Mouse (Mus musculus) urinary bladder, postnatal 36 days (tissue): ENCODE results near the gene Ehd2.
"Not testable (repeated sequence)": the region's sequence is repeated elsewhere in the genome, so short reads cannot be mapped to it uniquely, and the experiment has no call there.

ENCODE experiments used
- DNase-seq, 2 experiments: peaks; one replicate each; pipeline ENCODE4 v3.0.0; 2022; ENCODE audit warnings: low spot score in 2 of 2, mixed read lengths in 1 of 2

Gene Ehd2

DNA sequence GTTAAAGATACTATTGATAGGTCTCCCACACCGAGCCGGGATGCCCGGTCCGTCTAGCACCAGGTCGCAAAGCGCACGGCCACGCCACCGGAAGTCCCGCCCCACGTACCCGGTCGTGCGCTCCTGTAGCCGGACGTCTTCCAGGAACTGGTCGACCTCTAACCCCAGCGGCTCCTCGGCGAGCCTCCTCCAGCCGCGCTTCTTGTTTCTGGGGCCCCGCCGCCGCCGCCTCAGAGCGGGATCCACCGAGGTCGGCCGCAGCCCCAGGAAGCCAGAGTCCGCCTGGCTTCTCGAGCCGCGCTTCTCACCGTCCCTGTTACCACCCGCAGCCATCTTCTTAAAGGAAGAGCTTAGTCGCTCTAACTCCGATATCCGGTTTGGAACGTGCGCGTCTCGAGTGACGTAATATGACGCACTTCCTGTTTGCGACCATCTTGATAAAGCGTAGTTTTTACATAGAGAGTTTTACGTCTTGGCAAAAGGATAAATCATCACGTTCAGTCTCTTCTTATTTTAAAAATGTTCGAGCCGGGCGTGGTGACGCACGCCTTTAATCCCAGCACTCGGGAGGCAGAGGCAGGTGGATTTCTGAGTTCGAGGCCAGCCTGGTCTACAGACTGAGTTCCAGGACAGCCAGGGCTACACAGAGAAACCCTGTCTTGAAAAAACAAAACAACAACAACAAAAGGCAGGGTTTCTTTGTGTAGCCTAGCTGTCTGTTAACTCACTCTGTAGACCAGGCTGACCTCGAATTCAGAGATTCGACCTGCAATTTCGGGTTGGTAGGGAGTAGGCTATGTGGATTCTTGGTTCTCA lies 21.4 kb downstream of the Ehd2 start, which contains the start of gene Nop53:
Nop53 (minus strand) TSS at position 354 of the 816 bp plus-strand sequence.
- peak; percentile 89 to 90 for DNase-seq

DNA sequence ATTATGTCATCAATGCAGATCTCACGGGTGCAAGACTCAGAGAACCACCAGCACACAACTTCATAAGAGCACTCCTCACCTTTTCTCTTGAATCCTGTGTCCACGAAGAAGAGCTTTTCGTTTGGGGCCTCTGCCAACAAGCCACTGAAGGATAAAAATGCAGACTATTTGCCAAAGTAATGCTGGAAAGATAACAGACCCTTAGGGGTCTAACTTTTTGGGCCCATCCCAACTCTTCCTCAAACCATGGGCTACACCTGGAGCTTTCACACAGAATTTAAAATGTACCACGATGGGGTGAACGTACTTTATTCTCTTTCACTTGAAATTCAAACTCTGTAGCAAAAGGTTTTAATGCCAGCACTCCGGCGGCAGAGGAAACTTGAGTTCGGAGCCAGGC lies 22.2 kb downstream of the Ehd2 start:
- no peak for DNase-seq

DNA sequence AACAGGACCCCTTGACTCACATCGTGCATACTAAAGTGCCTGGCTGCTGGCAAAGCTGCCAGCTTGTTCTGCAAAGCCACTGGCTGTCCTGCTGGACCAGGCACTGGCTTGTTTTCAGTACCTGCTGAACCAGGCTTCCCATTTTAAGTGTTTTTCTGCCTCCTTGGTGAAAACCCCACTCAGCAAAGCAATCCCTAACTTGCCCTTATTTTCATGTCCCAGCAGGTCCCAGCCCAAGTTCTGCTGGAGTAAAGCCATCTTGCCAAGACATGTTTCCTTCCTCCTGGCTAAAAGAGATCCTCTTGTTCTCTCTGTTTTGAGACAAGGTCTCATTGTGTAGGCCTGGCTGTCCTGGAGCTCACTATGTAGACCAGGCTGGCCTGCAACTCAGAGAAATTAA lies 23.1 kb downstream of the Ehd2 start:
- no peak for DNase-seq

DNA sequence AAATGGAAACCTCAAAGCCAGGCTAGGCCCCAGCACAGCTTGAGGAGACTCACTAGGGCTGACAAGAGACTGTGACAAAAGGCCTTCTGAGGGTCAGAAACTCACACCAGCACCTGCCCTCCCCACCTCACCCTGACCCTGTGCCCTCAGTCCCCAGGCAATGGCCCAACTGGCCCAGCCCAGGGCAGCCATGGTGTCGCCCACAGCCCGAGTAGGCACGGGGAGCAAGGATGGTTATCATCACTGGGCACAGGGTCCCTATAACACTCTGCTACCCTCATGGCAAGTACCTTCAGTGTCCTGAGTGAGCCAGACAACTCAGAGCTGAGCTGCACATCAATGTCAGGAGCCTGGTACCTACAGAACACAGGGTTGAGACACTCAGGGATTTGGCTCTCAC lies 28.7 kb downstream of the Ehd2 start:
- no peak for DNase-seq

DNA sequence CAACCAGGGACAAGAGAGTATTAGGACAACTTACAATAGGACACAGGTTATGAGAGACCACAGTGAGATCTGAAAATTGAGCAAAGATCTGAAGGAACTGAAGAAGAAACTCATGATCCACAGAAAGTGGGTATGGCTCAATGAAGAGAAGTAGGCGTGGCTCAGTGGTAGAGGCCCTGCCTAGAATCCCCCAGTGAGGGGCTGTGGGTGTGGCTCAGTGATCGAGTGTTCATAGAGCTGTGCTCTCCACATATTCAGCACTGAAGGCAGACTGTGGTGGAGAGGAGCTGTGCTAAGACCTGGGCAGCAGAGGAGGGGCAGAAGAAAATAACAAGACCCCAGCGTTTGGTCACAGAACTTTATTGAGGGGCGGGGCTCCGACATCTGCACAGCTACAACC lies 29.9 kb downstream of the Ehd2 start:
- DNase-seq = no peak

DNA sequence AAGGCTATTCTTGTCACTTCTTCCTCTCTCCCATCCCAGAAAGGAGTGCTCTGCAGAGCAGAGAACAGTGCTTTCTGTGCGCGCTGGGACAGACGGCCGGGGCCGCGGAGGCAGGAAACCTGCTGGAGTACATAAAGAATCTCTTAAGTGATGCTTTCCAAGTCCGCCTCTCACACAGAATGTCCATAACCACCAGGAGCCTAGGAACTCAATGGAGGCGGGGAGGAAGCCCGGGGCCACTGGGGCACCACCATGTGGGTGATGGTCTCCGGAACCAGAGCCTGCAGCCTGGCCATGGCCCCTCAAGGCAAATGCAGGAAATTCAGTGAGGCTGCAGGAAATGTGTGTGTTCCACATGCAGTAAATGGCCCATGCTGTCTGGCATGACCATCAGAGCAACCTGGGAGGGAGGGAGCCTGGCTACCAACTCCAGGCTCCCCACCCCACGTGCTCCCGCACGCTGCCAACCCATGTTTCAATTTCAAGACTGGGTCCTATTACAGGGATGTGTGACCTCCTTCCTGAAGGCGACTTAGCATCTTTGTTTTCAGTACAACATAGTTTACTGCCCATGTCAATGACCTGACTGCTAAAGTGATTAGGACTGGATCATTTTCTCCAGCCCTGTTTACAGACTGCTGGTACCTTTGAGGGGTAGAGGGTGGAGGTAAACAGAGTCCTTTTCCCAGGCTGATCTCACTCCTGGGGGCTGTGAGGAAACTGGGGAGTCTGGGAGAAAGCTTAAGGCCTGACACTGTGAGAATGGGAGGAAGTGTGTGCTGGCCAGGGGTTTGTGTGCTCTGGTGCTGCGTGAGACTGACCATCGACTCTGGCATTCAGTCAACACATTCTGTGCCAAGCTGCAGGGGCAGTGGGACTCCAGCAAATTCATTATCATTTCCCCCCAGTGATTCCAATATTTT lies 33.7 kb downstream of the Ehd2 start:
- DNase-seq = no peak

DNA sequence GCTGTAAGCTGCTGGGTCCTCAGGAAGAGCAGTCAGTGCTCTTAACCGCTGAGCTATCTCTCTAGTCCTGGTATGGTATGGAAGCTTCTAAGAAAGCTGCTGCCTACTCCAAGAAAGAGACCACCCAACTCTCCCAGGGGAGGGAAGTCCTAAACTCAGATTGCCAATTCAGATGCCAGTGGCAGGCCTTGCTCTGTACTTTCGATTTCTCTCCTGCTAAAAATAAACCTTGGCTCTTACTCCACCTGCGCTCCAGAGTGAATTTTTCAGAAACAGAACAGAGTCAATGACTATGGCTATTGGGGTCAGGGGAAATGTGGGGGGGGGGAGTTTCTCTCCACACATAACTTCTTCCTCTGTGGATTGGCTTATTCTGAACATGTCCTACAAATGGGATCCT lies 35.7 kb downstream of the Ehd2 start:
- DNase-seq = no peak

DNA sequence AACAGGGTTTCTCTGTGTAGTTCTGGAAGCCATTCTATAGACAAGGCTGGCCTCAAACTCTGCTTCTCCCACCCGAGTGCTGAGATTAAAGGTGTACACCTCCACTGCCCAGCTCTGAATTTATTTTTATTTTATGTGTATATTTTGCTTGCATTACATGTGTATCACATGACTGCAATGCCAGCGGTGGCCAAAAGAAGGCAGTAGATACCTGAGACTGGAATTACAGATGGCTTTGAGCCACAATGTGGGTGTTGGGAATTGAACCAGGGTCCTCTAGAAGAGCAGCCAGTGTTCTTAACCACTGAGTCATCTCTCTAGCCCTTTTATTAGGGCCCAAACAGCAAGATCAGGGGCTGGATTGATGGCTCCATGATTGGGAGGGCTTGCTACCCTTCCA lies 36.8 kb downstream of the Ehd2 start:
- no peak for DNase-seq

DNA sequence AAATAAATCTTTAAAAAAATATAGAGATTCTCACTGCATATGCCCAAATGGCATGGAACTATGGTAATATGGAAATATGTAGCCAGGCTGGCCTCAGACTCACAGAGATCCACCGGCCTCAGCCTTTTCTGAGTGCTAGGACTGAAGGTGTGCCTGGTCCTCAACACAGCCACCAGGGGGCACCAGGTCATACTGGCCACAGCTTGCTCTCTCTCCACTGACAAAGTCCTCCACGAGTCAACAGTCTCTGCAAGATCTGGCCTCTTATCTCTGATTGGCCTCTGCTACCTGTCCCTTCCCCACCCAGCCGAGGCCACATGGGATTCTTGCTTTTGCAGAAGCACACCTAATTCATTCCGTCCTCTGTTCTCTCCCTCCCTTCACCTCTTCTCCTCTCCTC lies 37.5 kb downstream of the Ehd2 start:
- peak; percentile 60 to 68 for DNase-seq

DNA sequence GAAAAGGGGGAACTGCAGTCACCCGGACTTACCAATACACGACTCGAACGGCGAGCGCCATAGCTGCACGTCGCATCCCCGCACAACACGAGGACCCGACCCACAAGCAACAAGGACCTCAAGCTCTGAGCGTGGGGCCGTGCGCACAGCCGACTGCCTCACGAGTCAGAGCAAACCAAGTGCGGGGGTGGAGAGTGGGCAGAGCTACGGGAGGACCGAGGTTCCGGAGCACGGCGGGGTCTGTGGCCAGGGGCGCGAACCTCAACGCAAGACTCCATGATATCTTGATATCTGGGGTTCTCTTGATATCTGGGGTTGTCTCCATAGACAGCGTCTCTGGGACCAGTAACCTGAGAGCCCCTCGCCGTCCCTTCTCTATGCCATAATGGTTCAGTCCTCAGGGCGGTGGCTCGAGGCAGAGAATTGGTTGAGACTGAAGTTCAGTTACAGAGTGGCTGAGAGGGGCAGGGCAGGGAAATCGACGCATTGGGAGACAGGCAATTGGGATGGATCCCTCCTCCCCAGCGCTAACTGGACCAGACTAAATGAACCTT lies 45.1 kb downstream of the Ehd2 start, which contains the start of gene Selenow:
Selenow (minus strand) TSS at position 183 of the 554 bp plus-strand sequence.
- DNase-seq = peak; percentile 87 to 88

DNA sequence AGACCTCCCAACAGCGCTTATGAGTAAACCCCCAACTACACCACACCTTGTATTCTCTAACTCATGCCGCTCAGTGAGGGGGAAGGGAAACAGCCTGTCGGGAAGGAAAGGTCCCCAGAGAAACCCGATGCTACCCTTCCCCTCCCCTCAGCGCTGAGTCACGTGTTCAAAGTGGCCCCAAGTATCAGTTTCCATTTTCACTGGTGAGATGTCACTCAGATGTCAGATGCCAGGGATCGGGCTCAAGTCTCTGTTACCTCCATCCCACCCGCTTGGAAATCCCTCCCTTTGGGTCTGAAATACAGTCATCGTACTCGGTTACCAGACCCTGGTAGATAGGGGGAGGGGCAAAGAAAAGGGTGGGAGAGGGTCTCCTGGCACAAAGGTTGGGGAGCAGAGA lies 45.6 kb downstream of the Ehd2 start:
- DNase-seq = peak in 1 of 2 experiments; percentile 31

DNA sequence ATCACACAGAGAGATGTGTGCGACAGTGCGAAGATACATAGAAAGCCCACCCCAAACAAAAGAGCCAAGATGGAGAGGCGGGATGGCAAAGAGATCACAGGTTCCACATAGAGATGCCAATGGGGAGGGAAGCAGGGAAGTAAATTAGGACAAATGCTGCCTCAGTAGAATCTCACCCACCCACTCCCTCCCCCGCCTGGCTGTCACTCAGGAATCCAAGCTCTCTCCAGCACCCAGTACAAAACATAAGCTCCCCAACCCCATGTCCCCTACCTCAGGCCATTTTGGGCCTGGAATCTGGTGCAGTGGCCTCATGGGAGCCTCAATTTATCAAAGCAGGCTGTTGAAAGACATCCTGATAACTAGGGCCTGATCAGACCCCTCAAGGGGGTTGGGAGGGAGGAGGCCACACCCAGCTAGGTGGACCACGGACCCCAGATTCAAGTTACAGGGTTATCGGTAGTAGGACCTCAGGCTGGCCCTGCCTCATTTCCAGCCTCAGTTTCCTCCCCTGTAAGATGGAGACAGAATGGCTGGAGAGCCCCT lies 46.6 kb downstream of the Ehd2 start:
- DNase-seq = no peak

DNA sequence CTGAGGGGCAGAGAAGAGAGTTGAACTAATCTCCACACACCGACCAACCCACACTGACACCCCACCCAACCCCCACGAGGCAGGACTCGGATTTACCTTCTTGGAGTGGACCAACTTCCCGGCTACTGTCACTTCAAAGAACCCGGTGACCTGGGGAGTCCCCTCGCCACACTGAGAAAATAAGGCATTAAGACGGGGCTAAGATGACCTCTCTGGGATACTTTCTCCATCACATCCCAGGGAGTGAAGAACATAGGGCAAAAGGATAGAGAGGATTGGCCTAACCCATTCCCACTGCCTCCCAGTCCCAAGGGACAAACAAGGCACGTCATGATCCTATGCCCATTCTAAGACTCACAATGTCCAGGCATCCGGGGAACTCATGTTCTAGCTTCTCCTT lies 47.4 kb downstream of the Ehd2 start:
- DNase-seq = no peak

DNA sequence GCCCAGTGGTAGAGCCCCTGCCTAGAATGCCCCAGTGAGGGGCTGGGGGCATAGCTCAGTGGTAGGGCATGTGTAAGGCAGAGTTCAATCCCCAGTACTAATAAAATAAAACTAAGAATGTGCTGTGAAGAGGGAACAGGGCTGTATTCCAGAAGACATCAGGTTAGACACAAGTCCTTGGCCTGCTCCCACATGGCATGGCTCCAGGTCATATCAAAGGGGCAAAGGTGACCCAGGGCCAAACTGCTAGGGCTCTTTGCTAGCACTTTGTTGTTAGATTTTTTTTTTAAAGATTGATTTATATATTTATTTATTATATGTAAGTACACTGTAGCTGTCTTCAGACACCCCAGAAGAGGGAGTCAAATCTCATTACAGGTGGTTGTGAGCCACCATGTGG lies 49.0 kb downstream of the Ehd2 start:
- peak in 1 of 2 experiments; percentile 28 for DNase-seq

DNA sequence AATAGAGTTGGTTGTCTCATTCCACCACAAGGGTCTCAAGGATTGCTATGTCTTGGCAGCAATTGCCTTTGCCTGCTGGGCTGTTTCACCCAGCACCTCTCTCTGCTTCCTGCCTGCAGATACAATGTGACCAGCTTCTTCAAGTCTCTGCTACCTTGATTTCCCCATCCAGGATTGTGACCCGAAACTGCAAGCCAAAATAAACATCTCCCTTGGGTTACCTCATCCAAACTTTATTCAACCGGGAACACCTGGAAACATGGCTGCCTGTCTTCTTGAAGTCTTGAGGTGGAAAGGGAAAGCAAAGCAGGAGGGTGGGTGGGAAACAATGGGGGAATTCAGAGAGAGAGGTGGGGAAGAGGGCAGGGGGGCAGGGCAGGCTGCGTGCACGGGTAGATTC lies 50.4 kb downstream of the Ehd2 start:
- no peak for DNase-seq

DNA sequence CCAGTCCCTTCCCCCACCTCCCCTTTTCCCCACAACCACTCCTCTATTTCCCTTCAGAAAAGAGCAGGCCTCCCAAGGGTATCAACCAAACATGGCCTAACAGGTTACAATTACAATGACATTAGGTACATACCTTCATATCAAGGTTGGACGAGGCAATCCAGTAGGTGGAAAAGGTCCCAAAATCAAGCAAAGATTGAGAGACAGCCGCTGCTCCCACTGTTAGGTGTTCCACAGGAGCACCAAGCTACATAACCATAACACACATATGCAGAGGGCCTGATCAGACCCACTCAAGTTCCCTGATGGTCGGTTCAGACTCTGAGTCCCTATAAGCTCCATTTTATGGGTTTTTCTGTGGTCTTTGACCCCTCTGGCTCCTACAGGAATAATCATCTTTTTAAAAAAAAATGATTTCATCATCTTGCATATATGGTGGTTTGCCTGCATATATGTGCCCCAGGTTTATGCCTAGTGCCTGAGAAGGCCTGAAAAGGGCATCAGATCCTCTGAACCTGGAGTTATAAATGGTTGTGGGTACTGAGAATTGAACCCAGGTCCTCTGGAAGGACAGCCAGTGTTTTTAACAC lies 51.1 kb downstream of the Ehd2 start:
- no peak for DNase-seq

DNA sequence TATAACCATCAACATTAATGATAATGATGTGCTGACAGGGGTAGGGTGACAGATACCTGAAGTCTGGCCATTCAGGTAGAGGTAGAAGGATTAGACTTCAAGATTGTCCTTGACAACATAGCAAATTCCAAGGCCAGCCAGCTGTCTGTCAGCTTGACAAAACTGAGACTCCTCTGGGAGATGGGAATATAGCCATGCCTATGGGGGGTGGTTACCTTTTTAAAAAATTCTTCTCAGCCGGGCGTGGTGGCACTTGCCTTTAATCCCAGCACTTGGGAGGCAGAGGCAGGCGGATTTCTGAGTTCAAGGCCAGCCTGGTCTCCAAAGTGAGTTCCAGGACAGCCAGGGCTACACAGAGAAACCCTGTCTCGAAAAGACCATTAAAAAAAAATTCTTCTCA lies 51.7 kb downstream of the Ehd2 start:
- not testable (repeated sequence) for DNase-seq

DNA sequence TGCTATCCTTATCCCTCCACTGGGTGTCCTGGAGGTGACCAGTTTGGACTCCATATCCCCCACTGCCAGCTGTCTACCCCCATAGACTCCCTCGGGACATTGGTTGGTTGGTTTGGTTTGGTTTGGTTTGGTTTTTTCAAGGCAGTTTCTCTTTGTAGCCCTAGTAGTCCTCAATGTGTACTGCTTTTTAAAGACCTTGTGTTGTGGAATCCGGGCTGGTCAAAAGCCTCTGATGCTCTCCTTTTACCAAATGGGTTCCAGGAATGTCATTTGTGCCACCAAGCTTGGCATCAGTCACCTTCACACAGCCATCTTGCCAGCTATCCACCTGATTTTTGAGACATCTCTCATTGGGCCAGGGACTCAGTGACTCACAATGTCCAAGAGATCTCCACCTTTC lies 52.6 kb downstream of the Ehd2 start:
- no peak for DNase-seq

DNA sequence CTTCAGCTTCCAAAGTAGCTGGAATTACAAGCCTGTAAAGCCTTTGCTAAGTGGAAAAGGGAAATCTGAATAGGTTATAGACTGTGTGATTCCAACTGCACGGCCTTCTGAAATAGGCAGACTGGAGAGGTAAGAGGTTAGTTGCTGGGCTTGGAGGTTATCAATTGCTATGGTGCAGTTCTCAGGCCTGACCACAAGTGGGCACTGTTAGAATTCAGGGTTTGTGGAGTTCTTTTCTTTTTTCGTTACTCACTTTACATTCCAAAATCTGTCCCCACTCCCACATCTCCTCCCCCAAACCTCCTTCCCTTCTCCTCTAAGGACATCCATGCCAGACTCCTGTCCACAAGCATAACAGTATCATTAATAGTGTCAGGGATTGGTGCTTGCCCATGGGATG lies 53.1 kb downstream of the Ehd2 start:
- DNase-seq = peak in 1 of 2 experiments; percentile 14

DNA sequence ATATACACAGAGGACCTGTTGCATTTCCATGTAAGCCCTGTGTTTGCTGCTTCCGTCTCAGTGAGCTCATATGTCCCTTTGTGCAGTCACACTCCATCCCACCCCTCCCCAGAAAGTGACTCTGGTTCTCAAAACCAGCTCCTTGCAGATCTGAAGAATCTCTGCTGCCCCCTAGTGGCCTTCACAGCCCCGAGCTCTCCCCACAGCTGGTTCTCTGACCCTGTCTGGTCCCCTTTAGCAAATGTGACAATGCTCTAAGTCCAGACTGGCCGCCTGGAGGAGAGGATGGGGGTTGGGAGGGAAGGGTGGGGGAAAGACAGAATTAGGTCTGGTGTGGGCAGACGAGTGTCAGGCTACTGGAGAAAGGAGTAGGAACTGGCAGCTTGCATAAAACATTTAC lies 55.2 kb downstream of the Ehd2 start:
- DNase-seq = peak; percentile 47 to 54

DNA sequence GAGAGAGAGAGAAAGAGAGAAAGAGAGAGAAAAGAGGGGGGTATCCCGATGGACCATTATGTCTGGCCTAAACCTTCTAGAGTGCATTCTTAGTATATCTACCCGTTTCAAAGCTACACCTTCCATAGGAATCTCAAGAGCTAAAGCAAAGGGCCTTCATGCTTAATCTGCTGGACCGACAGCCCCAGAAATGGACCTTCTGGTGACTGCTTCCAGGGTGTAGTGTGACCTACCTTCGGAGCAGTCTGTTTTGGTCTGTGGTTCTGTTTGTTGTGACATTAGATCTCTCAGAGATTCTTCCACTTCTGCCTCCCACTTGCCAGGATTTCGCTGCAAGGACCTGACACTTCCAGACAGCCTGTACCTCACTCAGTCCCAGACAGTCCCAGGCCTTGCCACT lies 56.8 kb downstream of the Ehd2 start:
- DNase-seq = no peak
